Mouse (Mus musculus) hindbrain, embryonic 12.5 days (tissue): ENCODE data around the gene Eva1a. TPM values are rescaled to one million over a fixed set of nuclear protein-coding genes. Genes with fewer than 3 reads are reported as not detected.

Experiments
- ATAC-seq: fragments of 200-750 bp; cut with Nextera tagmentation; 2 replicates; pipeline ENCODE4 v1.8.0; 2017; ENCODE audit warnings: moderate TSS enrichment; ENCODE audit not compliant: low FRiP score
- H3K27ac ChIP-seq: fragments of 300-500 bp; sonication (generic); 2 replicates; pipeline ENCODE4 v1.5.1; 2016; ENCODE audit warnings: mild to moderate bottlenecking
- H3K27me3 ChIP-seq: fragments of 300-500 bp; sonication (generic); 2 replicates; pipeline ENCODE4 v1.6.1; 2016; ENCODE audit warnings: mild to moderate bottlenecking
- H3K36me3 ChIP-seq: fragments of 300-500 bp; sonication (generic); 2 replicates; pipeline ENCODE4 v1.6.1; 2016; ENCODE audit warnings: mild to moderate bottlenecking
- H3K4me1 ChIP-seq: fragments of 300-500 bp; sonication (generic); 2 replicates; pipeline ENCODE4 v1.6.1; 2016
- H3K4me2 ChIP-seq: fragments of 300-500 bp; sonication (generic); replicated peaks from 2 replicates; pipeline ENCODE4 v1.6.1; 2016; ENCODE audit warnings: mild to moderate bottlenecking
- H3K4me3 ChIP-seq: fragments of 300-500 bp; sonication (generic); 2 replicates; pipeline ENCODE4 v1.5.1; 2016; ENCODE audit warnings: mild to moderate bottlenecking
- H3K9ac ChIP-seq: fragments of 300-500 bp; sonication (generic); 2 replicates; pipeline ENCODE4 v1.6.1; 2016; ENCODE audit warnings: mild to moderate bottlenecking, moderate library complexity
- H3K9me3 ChIP-seq: fragments of 300-500 bp; sonication (generic); replicated peaks from 2 replicates; pipeline ENCODE4 v1.6.1; 2016; ENCODE audit warnings: mild to moderate bottlenecking
- WGBS: fragments of 180-500 bp; shearing (Covaris S2); methylation state at CpG from one replicate; pipeline ENCODE4 v1.1.7; 2016; 5-methylcytosine and 5-hydroxymethylcytosine counted together
- polyA plus RNA-seq: library from polyadenylated mRNA; unstranded; fragments of >200 nt; fragmentation: Nextera tagmentation; extraction: Ambion mirVana; gene quantifications from 2 replicates; pipeline ENCODE4 v1.2.1, GENCODE M21; 2016

The Eva1a gene
- polyA plus RNA-seq, 1 experiment from 2014 or later = 3.7 TPM

GRCm38 (mm10) chr6:82135959-82136712 lies 95.3 kb downstream of the Eva1a start:
- peaks cover 11% of the 10 kb centered on the region for H3K4me1 ChIP-seq
- H3K4me2 ChIP-seq = no peak overlapping the region
- 0 out of 2 replicates have a peak, but pooled peaks cover 3% of the 10 kb centered on the region for H3K9me3 ChIP-seq
- no peak overlapping the region for H3K9ac ChIP-seq
- 55% methylated on average over 13 of the region's 13 CpGs for WGBS
- H3K4me3 ChIP-seq = no peak overlapping the region
- no peaks in the 10 kb centered on the region for H3K36me3 ChIP-seq
- H3K27ac ChIP-seq = no peak overlapping the region
- no peaks in the 10 kb centered on the region for H3K27me3 ChIP-seq
- peak; percentile 44; the same call in 1 of the 2 replicates for ATAC-seq

Other genes with a start within 250 kb of the Eva1a start
- gene Gcfc2, start 117.4 kb upstream of the Eva1a start, polyA plus RNA-seq = 14.2 and 15.3 TPM in 2 replicates
- 48.9 and 50.8 TPM in 2 replicates for gene Mrpl19, start 75.1 kb upstream of the Eva1a start, polyA plus RNA-seq